Mouse (Mus musculus) urinary bladder, postnatal 14 days (tissue): ENCODE results near the gene Atp1a3.
A peak's percentile ranks its signal among the peaks of the same experiment; 100 is the strongest.

ENCODE experiments used
- DNase-seq: peaks from one replicate; pipeline ENCODE4 v3.0.0; 2021; ENCODE audit warnings: low spot score

Atp1a3 gene

DNA sequence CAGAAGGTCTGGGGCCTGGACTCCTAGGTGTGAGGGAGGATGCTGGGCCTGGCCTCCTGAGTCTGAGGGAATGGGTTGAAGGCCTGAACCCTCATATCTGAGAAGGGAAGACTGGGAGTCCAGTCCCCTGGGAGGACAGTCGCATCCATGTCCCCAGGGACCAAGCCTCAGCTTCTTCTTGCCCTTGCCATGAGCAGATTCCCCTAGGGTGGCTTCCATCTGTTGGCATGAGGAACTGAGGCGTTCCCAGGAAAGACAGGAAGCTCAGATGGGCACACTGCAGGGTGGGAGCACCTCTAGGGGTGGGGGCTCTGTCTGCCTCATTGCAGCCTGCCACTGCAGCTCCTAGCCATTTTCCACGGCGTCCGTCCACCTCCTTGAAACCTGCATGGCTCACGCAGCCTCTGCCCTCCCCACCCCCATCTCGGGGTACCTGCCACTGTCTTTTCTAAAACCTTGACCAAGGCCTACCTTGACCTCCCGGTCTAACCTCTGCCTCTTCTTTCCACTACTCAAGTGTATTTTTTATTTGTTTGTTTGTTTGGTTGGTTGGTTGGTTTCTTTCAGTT lies 1.9 kb downstream of the Atp1a3 start:
- no peak for DNase-seq

DNA sequence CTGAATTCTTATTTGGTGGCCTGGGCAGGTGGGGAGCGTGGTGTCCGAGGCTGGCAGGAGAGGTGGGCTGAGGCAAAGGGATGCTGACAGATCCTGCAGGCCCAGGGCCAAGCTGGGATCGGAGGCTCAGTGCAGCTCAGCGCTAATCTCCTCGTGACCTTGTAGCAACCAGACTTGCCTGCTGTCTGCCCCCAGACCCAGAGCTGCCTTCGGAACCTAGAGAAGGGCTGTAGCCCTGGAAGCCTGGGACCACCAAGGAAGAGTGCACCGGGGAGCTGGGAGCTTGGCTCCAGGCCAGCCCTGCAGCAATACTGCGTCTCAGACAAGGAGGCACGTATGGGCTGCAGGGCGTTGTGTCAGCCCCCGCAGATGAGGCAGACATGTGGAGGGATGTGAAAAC lies 2.5 kb downstream of the Atp1a3 start:
- DNase-seq = no peak

DNA sequence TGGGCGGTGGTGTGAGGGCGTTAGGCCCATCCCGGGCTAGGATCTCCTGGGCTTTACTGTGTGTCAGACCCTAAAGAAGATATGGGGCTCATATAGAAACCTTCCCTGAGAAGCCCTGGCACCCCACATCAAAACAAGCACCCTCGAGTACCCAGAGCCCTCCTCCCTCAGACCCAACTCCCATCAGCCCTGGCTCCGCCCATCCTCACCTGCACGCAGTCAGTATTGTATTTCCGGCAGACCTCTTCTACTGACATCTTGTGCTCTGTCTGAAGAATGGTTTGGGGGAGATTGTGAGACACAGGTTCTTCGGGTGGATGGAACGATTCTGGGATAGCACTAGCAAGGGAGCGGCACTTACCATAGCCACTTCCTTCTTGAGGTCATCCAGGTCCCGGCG lies 5.0 kb downstream of the Atp1a3 start:
- DNase-seq = no peak

DNA sequence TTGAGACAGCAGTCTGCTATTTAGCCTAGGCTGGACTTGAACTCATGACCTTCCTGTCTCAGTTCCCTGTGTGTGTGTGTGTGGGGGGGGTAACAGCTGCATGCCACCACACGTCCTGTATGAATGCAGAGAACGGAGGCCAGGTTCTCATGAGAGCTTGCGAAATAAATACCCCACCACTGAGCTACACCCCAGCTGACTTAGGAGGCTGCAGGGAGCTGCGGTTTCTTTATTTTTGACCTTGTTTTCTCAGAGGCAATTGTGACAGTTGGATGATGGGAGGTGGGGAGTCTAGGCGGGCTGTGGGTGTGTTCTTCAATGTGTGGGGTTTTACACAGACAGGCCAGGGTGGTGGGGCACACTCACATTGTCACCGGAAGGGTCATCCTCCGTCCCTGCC lies 5.5 kb downstream of the Atp1a3 start:
- no peak for DNase-seq

DNA sequence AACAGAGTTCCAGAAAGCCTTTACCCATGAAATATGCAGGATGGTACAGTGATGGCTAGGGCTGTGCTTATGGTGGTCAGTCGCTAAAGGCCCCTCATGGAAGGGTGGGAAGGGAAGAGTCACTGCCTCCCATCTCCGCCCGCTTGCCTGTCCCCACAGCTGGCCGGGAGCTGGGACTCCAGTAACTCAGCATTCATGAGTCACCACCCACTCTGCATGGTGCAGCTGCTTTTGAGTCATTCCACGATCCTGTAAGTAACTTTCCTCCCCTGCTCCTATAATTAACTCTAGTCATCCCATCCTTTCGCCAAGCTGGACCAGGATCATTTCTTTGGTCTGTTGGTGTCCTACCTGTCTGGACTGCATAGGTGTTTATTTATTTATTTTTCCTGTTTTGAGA lies 12.7 kb downstream of the Atp1a3 start:
- DNase-seq = no peak

DNA sequence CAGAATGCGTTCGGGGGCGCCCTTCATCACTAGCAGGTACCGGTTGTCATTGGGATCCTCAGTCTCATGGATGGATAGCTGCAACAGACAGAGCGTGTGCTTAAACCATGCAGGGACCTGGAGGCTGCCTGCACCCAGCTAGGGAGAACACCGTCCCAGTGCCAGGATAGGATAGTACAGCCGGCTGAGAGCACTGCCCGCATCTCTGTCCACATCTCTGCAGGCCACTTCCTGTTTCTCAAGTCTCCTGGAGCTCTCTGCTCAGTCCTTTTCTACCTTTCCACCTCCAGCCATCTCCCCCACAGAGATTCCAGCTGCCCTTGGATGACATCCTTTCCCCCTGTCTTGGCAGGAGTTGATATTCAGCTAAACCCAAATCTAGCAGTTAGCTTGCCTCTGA lies 15.3 kb downstream of the Atp1a3 start:
- no peak for DNase-seq

DNA sequence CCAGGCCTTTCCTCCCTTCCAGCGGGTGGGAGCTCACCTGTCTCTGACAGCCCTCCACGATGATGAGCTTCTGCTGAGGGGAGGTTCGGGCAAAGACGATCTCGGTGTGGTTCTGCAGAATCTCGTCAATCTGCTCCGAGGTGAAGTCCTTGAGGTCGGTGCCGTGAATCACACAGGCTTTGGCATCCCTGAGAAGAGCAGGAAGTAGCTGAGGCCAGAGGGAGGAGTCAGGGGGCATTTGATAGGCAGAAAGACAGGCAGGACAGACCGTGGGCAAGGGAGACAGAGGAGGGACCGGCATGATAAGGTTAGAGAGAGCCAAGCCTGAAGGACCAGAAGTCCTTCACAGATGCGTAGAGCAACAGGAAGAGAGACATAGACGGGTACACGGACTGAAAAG lies 17.8 kb downstream of the Atp1a3 start:
- no peak for DNase-seq

DNA sequence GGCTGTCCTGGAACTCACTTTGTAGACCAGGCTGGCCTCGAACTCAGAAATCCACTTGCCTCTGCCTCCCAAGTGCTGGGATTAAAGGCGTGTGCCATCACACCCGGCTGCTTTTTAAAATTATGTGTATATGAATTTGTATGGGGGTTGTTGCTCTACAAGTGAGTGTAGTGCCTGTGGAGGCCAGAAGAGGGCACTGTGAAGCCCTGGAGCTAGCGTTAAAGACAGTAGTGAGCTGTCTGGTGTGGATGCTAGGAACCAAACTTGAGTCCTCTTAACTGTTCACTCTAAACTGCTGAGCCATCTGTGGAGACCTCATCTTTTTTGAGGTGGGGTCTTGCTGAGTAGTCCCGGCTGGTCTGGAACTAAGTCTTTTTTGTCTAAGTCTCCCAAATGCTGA lies 20.0 kb downstream of the Atp1a3 start:
- no peak for DNase-seq

DNA sequence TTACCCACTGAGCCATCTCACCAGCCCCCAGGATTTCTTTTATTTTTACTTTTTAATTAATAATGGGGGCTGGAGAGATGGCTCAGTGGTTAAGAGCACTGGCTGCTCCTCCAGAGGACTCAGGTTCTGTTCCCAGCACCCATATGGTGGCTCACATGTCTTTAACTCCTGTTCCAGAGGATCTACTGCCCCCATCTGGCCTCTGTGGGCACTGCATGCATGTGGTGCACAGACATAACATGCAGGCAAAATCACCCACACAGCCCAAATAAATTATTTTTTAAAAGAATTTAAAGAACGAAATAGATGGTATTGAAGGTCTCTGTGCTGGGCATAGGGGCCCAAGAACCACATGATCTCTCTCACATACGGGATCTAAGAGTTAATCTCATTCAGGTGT lies 21.5 kb downstream of the Atp1a3 start:
- no peak for DNase-seq

DNA sequence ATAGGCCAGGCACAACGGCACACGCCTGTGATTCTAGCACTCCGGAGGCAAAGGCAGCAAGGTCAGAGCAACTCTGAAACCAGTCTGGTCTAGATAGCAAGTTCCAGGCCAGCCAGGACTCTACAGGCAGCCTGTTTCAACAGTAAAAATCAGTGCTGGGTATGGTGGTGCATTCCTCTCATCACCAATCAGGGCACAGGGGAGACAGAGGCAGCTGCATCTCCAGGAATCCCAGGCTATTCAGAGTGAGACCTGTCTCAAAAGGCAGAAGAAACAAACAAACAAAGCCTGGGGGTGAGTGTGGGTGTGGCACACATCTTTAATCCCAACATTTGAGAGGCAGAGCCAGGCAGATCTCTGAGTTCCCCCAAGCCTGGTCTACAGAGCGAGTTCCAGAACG lies 22.4 kb downstream of the Atp1a3 start:
- DNase-seq = no peak

DNA sequence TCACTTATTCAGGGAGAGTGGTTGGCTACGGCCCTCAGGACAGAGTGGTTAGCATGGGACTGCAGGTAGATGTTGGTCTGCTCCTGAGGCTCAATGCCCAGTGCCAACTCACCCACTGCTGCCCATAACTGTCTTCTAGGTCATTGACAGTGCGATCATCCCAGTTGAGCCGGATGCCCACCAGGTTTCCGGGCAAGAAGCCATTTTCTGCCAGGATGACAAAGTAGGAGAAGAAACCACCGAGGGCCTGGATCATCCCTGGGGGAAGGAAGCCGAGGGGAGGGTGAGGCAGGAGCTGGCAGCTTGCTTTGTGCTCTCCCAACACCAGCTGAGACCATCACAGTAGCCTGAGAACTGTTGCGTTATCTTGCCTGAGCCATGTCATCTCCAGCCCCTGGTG lies 25.3 kb downstream of the Atp1a3 start:
- DNase-seq = no peak

DNA sequence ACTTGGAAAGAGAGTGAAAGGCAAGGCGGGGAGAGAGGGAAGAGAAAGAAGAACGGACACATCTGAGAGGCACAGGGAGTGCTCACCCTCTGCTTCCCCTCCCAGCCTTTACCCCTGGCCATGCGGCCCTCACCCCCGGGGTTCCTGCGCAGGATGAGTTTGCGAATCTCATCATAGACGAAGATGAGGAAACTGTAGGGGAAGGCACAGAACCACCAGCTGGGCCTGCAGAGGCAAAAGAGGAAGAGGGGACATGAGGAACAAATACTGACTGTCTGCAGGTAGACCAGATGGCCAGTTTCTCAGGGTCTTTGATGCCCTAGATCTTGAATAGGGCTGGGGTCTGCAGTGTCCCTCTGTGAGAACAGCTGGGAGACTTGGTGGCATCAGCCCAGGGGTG lies 27.0 kb downstream of the Atp1a3 start:
- no peak for DNase-seq

DNA sequence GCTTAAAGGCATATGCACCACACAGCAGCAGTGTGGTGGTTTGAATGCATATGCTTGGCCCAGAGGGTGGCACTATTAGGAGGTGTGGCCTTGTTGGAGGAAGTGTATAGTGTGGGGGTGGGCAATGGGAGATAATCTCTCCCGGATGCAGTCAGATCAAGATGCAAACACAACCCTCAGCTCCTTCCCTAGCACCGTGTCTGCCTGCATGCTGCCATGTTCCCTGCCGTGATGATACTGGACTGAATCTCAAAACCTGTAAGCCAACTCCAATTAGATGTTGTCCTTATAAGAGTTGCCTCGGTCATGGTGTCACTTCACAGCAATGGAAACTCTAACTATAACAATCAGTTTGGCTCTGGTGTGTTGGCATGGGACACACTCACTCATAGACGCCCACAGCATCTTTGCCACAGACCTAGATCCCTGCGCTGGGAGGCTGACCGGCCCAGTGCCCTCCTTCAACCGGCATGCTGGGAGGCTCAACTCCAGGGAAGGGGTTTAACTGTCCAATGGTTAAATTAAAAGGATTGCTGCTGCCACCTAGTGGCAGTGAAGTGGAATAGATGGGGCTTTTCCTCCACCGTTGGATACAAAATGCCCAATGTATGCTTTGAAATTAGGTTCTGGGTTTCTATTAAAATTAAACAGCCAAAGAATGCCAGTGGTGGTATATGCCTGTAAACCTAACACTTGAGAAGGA lies 30.7 kb downstream of the Atp1a3 start:
- no peak for DNase-seq

DNA sequence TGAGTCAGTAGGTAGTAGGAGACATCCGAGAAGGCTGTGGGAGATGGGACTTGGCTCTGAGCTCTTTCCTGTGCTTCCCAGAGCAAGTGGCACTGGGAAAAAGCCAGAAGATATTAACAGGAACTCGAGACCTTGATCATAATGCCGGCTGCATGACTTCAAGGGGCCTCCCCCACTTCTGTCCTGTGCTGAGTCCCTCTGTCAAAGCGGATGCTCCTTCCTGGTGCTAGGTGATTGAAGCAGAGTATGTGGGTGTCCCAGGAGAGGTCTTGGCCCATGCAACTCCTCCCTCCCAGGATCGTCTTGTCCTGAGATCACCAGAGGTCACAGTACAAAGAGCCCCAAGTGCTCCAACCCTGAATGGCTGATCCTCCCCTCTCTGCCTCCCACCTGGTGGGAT lies 31.9 kb downstream of the Atp1a3 start:
- no peak for DNase-seq

DNA sequence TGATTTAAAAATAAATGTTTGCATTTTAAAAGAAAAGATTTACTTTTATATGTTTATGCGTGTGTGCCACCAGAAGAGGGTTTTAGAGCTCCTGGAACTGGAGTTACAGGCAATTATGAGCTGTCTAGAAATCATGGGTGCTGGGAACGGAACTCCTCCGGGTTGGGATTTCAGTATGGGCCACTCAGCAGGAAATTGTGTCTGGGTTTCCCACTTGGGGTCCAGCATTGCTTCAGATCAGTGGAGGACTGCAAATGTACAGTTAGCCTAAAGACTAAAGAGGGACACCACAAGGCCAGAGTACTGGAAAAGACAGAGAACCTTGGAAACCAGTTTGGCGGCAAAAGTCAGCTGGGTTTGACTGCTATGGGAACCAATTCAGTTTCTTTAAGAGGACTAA lies 32.5 kb downstream of the Atp1a3 start:
- no peak for DNase-seq

DNA sequence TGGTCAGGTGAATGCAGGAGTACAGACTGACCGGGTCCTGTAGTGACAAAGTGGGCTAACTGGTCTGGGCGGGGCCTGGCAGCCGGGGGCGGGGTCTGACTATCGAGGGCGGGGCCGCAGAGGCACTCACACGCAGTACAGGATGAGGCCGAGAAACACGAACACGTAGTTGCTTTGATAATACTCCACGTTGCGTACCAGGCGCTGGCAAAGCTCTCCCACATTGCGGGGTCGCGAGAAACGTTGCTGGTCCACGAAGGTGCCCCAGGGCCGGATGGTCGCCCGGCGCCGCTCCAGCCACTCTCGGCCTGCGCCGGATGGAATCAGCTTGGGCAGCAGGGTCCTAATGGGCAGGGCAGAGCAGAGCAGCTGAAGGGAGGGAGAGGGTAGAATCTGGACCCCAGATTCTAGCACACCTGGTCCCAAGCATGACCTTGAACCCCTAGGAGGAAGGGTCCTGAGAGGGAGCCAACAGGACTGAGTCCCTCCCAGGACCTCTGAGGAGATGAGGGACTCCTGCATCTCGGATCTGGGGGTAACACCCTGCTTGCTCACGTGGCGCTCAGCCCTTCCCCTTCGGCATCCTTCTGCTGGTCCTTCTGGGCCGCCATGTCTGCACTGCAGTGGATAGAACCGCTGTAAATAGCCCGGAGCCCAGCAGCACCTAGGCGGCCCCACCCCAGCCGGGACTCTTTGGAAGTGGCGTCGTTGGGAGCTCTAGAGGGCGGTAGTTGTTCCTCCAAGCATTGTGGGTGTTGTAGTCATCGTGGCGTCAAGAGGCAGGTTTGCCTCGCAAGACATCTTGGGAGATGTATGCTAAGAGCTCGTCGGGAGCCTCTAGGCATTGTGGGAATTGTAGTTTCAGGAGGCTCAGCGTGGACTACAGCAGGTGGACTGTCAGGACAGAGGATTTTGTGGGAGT lies 33.5 kb downstream of the Atp1a3 start, which contains the start of gene Rabac1:
Gene Rabac1 (minus strand): TSS at position 783 of the 922 bp plus-strand sequence.
- peak; percentile 93 for DNase-seq

DNA sequence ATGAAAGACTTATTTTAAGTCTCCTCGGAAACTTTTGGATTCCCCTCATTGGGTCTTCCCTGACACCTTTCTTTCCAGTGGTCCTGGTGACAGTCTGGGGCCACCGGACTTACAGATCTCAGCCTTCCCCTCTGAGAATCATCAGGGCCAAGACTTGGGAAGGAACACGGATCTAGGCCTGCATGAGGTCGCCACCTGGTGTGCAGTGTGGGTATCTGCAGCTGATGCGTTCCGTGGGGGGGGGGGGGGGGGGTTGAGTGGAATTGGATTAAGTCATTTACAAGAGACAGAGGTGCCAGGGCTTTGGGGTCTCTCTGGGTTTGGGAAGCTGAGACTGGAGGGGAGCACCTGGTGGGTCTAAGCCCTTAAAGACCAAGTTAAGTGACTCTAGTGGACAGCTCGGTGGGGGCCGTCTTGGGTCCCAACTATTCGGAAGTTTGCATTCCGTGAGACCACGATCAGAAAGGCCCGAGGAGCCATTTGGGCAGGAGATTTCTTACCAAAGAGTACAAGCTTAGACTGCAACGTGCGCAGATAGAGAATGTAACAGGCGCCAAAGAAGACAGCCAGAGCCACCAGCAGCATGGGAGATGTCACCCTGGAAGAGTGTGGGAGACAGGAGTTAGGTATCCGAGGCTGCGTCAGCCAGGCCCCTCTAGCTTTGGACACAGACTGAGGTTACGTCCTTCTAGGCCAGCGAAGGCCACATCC lies 34.3 kb downstream of the Atp1a3 start:
- DNase-seq = peak; percentile 35

DNA sequence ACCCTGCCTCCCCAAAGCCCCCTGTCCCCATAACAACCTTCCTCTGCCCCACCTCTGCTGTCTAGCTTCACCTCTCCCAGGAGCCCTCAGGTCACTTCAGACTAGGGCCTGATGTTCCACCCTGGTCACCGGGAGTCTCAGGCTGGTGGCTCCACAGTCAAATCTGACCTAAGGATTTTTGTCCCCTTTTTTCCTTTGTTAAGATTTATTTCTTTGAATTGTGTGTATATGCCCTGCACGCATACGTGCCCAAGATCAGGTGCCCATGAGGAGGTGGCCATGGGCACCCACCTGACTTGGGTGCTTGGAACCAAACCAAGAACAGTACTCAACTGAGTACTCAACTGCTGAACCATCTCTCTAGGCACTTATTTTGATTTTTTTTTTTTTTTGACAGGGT lies 35.4 kb downstream of the Atp1a3 start:
- no peak for DNase-seq

DNA sequence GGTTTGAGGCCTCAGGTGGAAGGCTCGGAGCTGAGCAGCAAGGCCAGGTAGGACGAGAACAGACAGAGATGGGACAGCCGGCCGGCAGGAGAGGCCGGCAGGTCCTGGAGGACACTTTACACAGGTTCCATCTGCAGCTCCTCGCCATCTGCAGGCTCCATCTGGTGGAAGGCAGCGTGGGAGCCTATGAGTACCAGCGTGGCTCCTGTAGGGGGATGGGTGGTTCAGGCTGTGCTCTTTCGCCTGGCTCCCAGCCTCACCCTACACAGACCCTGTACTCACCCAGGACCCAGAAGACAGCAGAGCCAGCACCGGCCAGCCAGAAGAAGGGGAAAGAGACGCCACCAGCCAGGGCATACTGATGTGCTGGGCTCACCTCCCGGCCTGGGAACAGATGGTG lies 36.0 kb downstream of the Atp1a3 start:
- DNase-seq = no peak

DNA sequence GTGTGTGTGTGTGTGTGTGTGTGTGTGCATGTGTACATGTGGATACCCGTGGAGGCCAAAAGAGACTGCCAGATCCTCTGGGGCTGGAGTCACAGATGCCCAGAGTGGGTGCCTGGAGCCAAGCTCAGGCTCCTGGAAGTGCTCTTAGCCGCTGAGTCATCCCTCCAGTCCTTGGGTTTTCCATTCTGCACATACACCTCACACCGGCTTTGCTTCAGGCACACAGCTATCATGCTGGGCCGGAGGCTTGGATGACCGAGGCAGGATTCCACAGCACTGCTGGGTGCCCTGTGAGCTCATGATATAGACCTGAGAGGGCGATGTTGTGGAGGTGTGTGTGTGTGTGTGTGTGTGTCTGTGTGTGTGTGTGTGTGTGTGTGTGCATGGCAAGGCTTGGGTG lies 37.3 kb downstream of the Atp1a3 start:
- no peak for DNase-seq

DNA sequence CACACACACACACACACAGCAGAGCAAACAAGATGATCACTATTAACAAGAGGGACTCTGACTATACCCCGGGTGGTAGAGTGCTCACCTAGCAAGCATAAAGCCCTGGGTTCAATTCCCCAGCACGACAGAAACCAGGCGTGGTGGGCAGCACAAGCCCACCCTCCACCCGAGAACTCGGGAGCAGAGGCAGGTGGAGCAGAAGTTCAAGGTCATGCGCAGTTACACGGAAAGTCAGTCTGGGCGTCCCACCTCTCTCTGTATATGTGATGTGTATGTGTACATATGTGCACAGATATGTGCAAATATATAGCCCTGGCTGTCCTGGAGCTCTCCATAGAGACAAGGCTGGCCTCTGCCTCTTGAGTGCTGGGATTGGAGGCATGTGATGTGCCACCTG lies 37.8 kb downstream of the Atp1a3 start:
- DNase-seq = no peak

DNA sequence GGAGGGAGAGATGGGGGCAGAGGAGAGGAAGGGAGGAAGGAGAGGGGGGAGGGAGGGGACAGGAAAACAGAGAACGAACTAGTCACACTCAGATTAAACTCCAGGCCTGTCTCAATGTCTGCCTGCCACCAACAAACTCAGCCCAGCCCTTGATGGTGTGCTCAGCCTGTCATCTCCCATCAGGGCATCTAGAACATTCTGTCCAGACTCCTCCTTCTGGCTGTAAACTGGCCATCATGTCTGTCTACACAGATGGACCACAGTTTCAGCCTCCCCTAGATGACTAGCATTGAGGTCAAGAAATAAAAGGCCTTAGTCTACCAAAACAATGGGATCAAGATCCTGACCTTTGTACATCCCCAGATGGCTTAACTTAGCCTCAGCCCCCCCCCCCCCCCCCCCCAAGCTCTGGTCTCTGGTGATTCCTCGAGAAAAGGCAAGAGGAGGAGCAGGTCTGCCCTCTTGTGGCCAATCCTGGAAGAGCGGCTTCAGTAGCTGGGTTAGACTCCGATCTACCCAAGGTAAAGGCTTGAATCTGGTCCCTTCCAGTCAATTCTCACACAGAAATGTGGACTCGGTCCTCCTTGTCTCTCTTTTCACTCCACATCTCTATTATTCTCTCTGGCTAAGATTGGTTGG lies 40.7 kb downstream of the Atp1a3 start:
- peak; percentile 82 for DNase-seq
